Mouse (Mus musculus): ENCODE data around the gene Gm20605. TPM values are rescaled to one million over a fixed set of nuclear protein-coding genes. Genes with fewer than 3 reads are reported as not detected.

Gene Gm20605
- total and polyA plus RNA-seq, 2 experiments from 2014 or later, result 2.4 to 6.1 TPM

GRCm38 (mm10) chr5:137601365-137601729 is 27.6 kb upstream of the Gm20605 start:
- TF ChIP-seq CTCF (IDR thresholded peaks at IDR 0.05; ENCODE audit: low read depth), result no peak
- H3K9me3 ChIP-seq (ENCODE audit: low read length), result no peaks in the 10 kb centered on the region
- under 1% methylated on average over 22 of the region's 22 CpGs for WGBS
- no peaks in the 10 kb centered on the region for H3K36me3 ChIP-seq (ENCODE audit: insufficient read depth)
- H3K4me3 ChIP-seq (ENCODE audit: low read depth, low read length), result peak overlapping the region; percentile 74
- H3K4me1 ChIP-seq (ENCODE audit: insufficient read depth), result peaks cover 16% of the 10 kb centered on the region
- DNase-seq (no peak), ATAC-seq (no peak)
- H3K9ac ChIP-seq, result peak overlapping the region; percentile 87; the same call in 1 of the 2 replicates
- no peaks in the 10 kb centered on the region for H3K27me3 ChIP-seq (ENCODE audit: insufficient read depth, low read length)
- H3K27ac ChIP-seq (ENCODE audit: low read depth, low read length), result no peak overlapping the region
- H3K4me2 ChIP-seq (ENCODE audit: low read depth), result peak overlapping the region; percentile 98

- ATAC-seq, result no peak
- no peak overlapping the region for H3K9ac ChIP-seq
These were observed 20.9 kb upstream of the Gm20605 start for GRCm38 (mm10) chr5:137607860-137608653.

GRCm38 (mm10) chr5:137608654-137609190 is 20.3 kb upstream of the Gm20605 start:
- Histone ChIP-seq H3K4me1 (ENCODE audit: insufficient read depth) (no peaks in the 10 kb centered on the region), H3K36me3 (ENCODE audit: insufficient read depth) (no peaks in the 10 kb centered on the region), H3K4me2 (ENCODE audit: low read depth) (peak overlapping the region; percentile 31; the same call in 1 of the 2 replicates), H3K9me3 (ENCODE audit: low read length) (no peaks in the 10 kb centered on the region), H3K9ac (no peak overlapping the region), H3K27me3 (ENCODE audit: insufficient read depth, low read length) (peaks cover 6% of the 10 kb centered on the region; the same call in 1 of the 2 replicates), H3K4me3 (ENCODE audit: low read depth, low read length) (no peak overlapping the region), H3K27ac (ENCODE audit: low read depth, low read length) (no peak overlapping the region)
- 21% methylated on average over 23 of the region's 23 CpGs for WGBS
- ATAC-seq (no peak), DNase-seq (no peak)
- TF ChIP-seq CTCF (IDR thresholded peaks at IDR 0.05; ENCODE audit: low read depth), result no peak

More at GRCm38 (mm10) chr5:137607860-137608653, 20.9 kb upstream of the Gm20605 start:
- Histone ChIP-seq H3K4me3 (ENCODE audit: low read depth, low read length) (no peak overlapping the region), H3K36me3 (ENCODE audit: insufficient read depth) (no peaks in the 10 kb centered on the region), H3K4me1 (ENCODE audit: insufficient read depth) (no peaks in the 10 kb centered on the region), H3K4me2 (ENCODE audit: low read depth) (peak overlapping the region; percentile 31; the same call in 1 of the 2 replicates), H3K9me3 (ENCODE audit: low read length) (no peaks in the 10 kb centered on the region), H3K27ac (ENCODE audit: low read depth, low read length) (no peak overlapping the region), H3K27me3 (ENCODE audit: insufficient read depth, low read length) (peaks cover 6% of the 10 kb centered on the region; the same call in 1 of the 2 replicates)
- 20% methylated on average over 26 of the region's 26 CpGs for WGBS
- no peak for TF ChIP-seq CTCF (IDR thresholded peaks at IDR 0.05; ENCODE audit: low read depth)
- DNase-seq, result no peak

- WGBS, result 63% methylated on average over 3 of the region's 3 CpGs
- Histone ChIP-seq H3K27me3 (ENCODE audit: insufficient read depth, low read length) (peaks cover 6% of the 10 kb centered on the region; the same call in 1 of the 2 replicates), H3K9me3 (ENCODE audit: low read length) (no peaks in the 10 kb centered on the region), H3K4me3 (ENCODE audit: low read depth, low read length) (no peak overlapping the region), H3K27ac (ENCODE audit: low read depth, low read length) (no peak overlapping the region), H3K36me3 (ENCODE audit: insufficient read depth) (no peaks in the 10 kb centered on the region), H3K9ac (no peak overlapping the region), H3K4me2 (ENCODE audit: low read depth) (no peak overlapping the region), H3K4me1 (ENCODE audit: insufficient read depth) (no peaks in the 10 kb centered on the region)
- ATAC-seq (no peak), DNase-seq (no peak)
- no peak for TF ChIP-seq CTCF (IDR thresholded peaks at IDR 0.05; ENCODE audit: low read depth)
These were observed 19.7 kb upstream of the Gm20605 start for GRCm38 (mm10) chr5:137609292-137609691.

DNA sequence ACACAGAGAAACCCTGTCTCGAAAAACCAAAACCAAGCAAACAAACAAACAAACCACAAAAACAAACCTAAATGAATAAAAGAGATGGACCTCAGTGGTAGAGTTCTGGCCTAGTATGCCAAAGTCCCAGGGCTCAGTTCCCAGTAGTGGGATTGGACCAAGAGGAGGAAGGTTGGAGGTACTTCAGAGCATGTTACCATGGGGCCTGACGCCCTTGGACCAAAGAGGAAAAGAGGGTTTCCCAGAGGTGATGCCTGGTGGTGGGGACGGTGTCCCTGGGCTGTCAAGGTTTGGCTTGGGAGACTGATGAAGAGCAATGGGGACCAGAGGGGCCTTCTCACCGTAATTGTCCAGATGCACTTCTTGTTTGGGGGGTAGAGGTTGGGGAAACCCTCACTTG is 18.9 kb upstream of the Gm20605 start:
- TF ChIP-seq CTCF (IDR thresholded peaks at IDR 0.05; ENCODE audit: low read depth), result no peak
- no peak overlapping the region for H3K4me2 ChIP-seq (ENCODE audit: low read depth)
- no peak overlapping the region for H3K9ac ChIP-seq
- no peaks in the 10 kb centered on the region for H3K9me3 ChIP-seq (ENCODE audit: low read length)
- ATAC-seq (no peak), DNase-seq (no peak)
- peaks cover 6% of the 10 kb centered on the region; the same call in 1 of the 2 replicates for H3K27me3 ChIP-seq (ENCODE audit: insufficient read depth, low read length)
- H3K4me1 ChIP-seq (ENCODE audit: insufficient read depth), result no peaks in the 10 kb centered on the region
- 79% methylated on average over 4 of the region's 4 CpGs for WGBS
- no peaks in the 10 kb centered on the region for H3K36me3 ChIP-seq (ENCODE audit: insufficient read depth)
- H3K27ac ChIP-seq (ENCODE audit: low read depth, low read length), result no peak overlapping the region
- H3K4me3 ChIP-seq (ENCODE audit: low read depth, low read length), result no peak overlapping the region

GRCm38 (mm10) chr5:137610548-137611244 is 18.3 kb upstream of the Gm20605 start:
- no peaks in the 10 kb centered on the region for H3K4me1 ChIP-seq (ENCODE audit: insufficient read depth)
- H3K9ac ChIP-seq, result no peak overlapping the region

More at GRCm38 (mm10) chr5:137610548-137611244, 18.3 kb upstream of the Gm20605 start:
- 16% methylated on average over 12 of the region's 12 CpGs for WGBS
- DNase-seq (no peak), ATAC-seq (no peak)
- Histone ChIP-seq H3K4me2 (ENCODE audit: low read depth) (no peak overlapping the region), H3K36me3 (ENCODE audit: insufficient read depth) (no peaks in the 10 kb centered on the region), H3K4me3 (ENCODE audit: low read depth, low read length) (no peak overlapping the region), H3K9me3 (ENCODE audit: low read length) (no peaks in the 10 kb centered on the region), H3K27me3 (ENCODE audit: insufficient read depth, low read length) (peaks cover 6% of the 10 kb centered on the region; the same call in 1 of the 2 replicates), H3K27ac (ENCODE audit: low read depth, low read length) (no peak overlapping the region)
- no peak for TF ChIP-seq CTCF (IDR thresholded peaks at IDR 0.05; ENCODE audit: low read depth)

All from forebrain, postnatal 0 days (tissue).